9 mouse cellular contexts compared by ENCODE assay signal in the genomic region with DNA sequence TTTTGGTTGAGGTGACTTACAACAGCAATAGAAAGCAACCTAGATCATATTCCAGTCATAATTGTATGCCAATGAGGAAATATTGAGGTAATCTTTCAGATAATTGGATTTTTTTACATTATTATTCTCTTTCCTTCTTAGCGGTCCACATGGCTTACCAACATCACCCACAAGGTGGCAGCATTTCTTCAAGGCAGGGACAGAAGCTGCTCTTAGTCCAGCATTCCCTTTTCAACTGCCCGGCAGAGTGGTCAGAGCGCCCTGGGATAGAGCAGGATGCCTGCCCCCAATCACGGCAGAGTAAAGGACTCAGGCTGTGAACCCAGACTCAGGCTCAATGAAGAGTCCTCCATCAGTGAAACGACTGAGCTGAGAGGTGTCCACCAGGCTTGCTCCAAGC. TPM values are rescaled to one million over a fixed set of nuclear protein-coding genes. Genes with fewer than 3 reads are reported as not detected.
DNase-seq lines count a peak whose midpoint lies in the region; ATAC-seq and TF ChIP-seq lines count a peak whose summit lies in the region.
"Had no signal": no experiment of that assay in that cellular context is flagged by ENCODE, and none has a peak within 500 bp of the region (broad histone marks: within the 10 kb centered on the region; RNA-seq: fewer than 3 reads in every experiment).

No protein-coding gene starts in this region.

- H3K27me3 ChIP-seq in heart, postnatal 0 days (ENCODE audit: control insufficient read depth, insufficient read depth, low read length) = peaks cover 65% of the 10 kb centered on the region
- H3K27me3 ChIP-seq in testis, adult 2 months (ENCODE audit: control insufficient read depth, insufficient read depth, low read length) = no peaks in the 10 kb centered on the region

- ATAC-seq in heart, postnatal 0 days (ENCODE audit: insufficient read depth, low read depth) = peak; percentile 47; the same call in 1 of the 2 replicates

- H3K4me1 ChIP-seq in heart, postnatal 0 days (ENCODE audit: control insufficient read depth, insufficient read depth) = no peaks in the 10 kb centered on the region
- peaks cover 16% of the 10 kb centered on the region for H3K4me1 ChIP-seq in testis, adult 2 months (ENCODE audit: control insufficient read depth, insufficient read depth, low read length)

- H3K4me3 ChIP-seq in heart, postnatal 0 days (ENCODE audit: low read depth, low read length) = no peak overlapping the region
- H3K4me3 ChIP-seq in gastrocnemius, adult 2 months = no peak overlapping the region
- no peak overlapping the region for H3K4me3 ChIP-seq in testis, adult 2 months (ENCODE audit: control insufficient read depth, low read depth, low read length)

- H3K9me3 ChIP-seq in heart, postnatal 0 days (replicated peaks; ENCODE audit: control insufficient read depth, low read length) = no peaks in the 10 kb centered on the region

- TF ChIP-seq EP300 in heart, postnatal 0 days (IDR thresholded peaks at IDR 0.05; ENCODE audit: low read depth) = no peak

- peak; percentile 96 for TF ChIP-seq CTCF in heart, postnatal 0 days (IDR thresholded peaks at IDR 0.05; ENCODE audit: low read depth)
- peak; percentile 89 for TF ChIP-seq CTCF in gastrocnemius, adult 2 months (IDR thresholded peaks at IDR 0.05)
- TF ChIP-seq CTCF in testis, adult 2 months (IDR thresholded peaks at IDR 0.05; ENCODE audit: control insufficient read depth, insufficient read depth, insufficient replicate concordance, low read depth, low read length) = peak; percentile 60; the same call in 1 of the 2 replicates

- H3K36me3 ChIP-seq in heart, postnatal 0 days (replicated peaks; ENCODE audit: control insufficient read depth, insufficient read depth, low read length) = no peaks in the 10 kb centered on the region
- no peaks in the 10 kb centered on the region for H3K36me3 ChIP-seq in testis, adult 2 months (ENCODE audit: control insufficient read depth, insufficient read depth, low read length)

- no peak for TF ChIP-seq POLR2A in testis, adult 2 months (IDR thresholded peaks at IDR 0.05; ENCODE audit: control insufficient read depth, low read depth, low read length)

- DNase-seq in heart, postnatal 0 days (ENCODE audit: low spot score) = peak; percentile 58
- DNase-seq in heart, postnatal 25 days (ENCODE audit: low spot score) = no peak
- peak; percentile 55 for DNase-seq in R1 (ENCODE audit: low read depth, low spot score)
- DNase-seq in cerebellum, postnatal 14 days = peak; percentile 87 to 93
- peak; percentile 73 for DNase-seq in gastrocnemius, adult 2 months
- peak; percentile 46 to 74 for DNase-seq in layer of hippocampus, postnatal 14 days (ENCODE audit: low spot score in 2 of 2)
- DNase-seq in mesoderm, embryonic 11.5 days (ENCODE audit: low read depth, low spot score) = peak; percentile 85

- no peak overlapping the region for H3K9ac ChIP-seq in heart, postnatal 0 days (replicated peaks; ENCODE audit: low read depth, low read length)

- intact Hi-C loops in heart, postnatal 25 days (cut with DNase I) = loop anchor here (2.0 kb wide), 1 partner anchor 39 kb away; no protein-coding TSS in a partner anchor
- intact Hi-C loops in gastrocnemius, adult 2 months (cut with DNase I) = loop anchor here (1.0 kb wide), 1 partner anchor 40 kb away; no protein-coding TSS in a partner anchor

- no peak overlapping the region for H3K4me2 ChIP-seq in heart, postnatal 0 days (ENCODE audit: low read depth, low read length)

- H3K27ac ChIP-seq in heart, postnatal 0 days (ENCODE audit: low read depth) = no peak overlapping the region
- no peak overlapping the region for H3K27ac ChIP-seq in gastrocnemius, adult 2 months
- H3K27ac ChIP-seq in testis, adult 2 months (ENCODE audit: control insufficient read depth, insufficient read depth, low read depth, low read length) = no peak overlapping the region
- H3K27ac ChIP-seq: macrophage had no signal

- 2% methylated on average over 5 of the region's 5 CpGs for WGBS in heart, postnatal 0 days

RNA-seq across cellular contexts. Expression of gene Cpz, which starts 1.8 kb away (rescaled TPM):
- total RNA-seq in heart, postnatal 0 days (2014; rRNA removed; ENCODE audit: low replicate concordance) = 6.8 and 39.5 TPM in 2 replicates
- polyA plus RNA-seq in heart, postnatal 0 days (2015; fragmentation: Nextera tagmentation; extraction: Ambion mirVana) = 3.6 and 3.8 TPM in 2 replicates
- total RNA-seq in heart, postnatal 25 days (2021) = under 1 TPM; 0.94 to 0.98 TPM
- under 1 TPM; 0.13 to 0.89 TPM for total RNA-seq in gastrocnemius, adult 2 months (2021)
- total RNA-seq in layer of hippocampus, postnatal 14 days (2021) = 1 to 10 TPM in 1 of 2 experiments, under 1 TPM in 1; 0.43 to 1.3 TPM
- 1.4 and 2.9 TPM in 2 replicates for polyA plus RNA-seq in testis, adult 2 months (2012; rRNA removed)
- polyA plus RNA-seq: macrophage had no signal

RNA-seq across cellular contexts. Expression of gene Trmt44, which starts 51.1 kb away (rescaled TPM):
- 7.3 and 8.1 TPM in 2 replicates for total RNA-seq in heart, postnatal 0 days (2014; rRNA removed; ENCODE audit: low replicate concordance)
- polyA plus RNA-seq in heart, postnatal 0 days (2015; fragmentation: Nextera tagmentation; extraction: Ambion mirVana) = 2.4 and 2.6 TPM in 2 replicates
- total RNA-seq in heart, postnatal 25 days (2021) = 1 to 10 TPM; 1.8 to 2.6 TPM
- 1 to 10 TPM; 1.5 to 1.6 TPM for total RNA-seq in gastrocnemius, adult 2 months (2021)
- total RNA-seq in layer of hippocampus, postnatal 14 days (2021) = 1 to 10 TPM; 7.8 to 8.9 TPM
- polyA plus RNA-seq in testis, adult 2 months (2012; rRNA removed) = 4.7 and 4.8 TPM in 2 replicates

RNA-seq across cellular contexts. Expression of gene Acox3, which starts 59.1 kb away (rescaled TPM):
- total RNA-seq in heart, postnatal 0 days (2014; rRNA removed; ENCODE audit: low replicate concordance) = 26.8 and 31.2 TPM in 2 replicates
- 11.9 and 13.4 TPM in 2 replicates for polyA plus RNA-seq in heart, postnatal 0 days (2015; fragmentation: Nextera tagmentation; extraction: Ambion mirVana)
- total RNA-seq in heart, postnatal 25 days (2021) = 10 to 100 TPM; 23.3 to 27.2 TPM
- 10 to 100 TPM; 15.4 to 18.0 TPM for total RNA-seq in gastrocnemius, adult 2 months (2021)
- total RNA-seq in layer of hippocampus, postnatal 14 days (2021) = 10 to 100 TPM; 25.7 to 30.2 TPM
- polyA plus RNA-seq in testis, adult 2 months (2012; rRNA removed) = 45.2 and 52.9 TPM in 2 replicates
